Mouse (Mus musculus) CD4-positive, CD25-positive, alpha-beta regulatory T cell, adult 4 months (primary cell): ENCODE data around the gene Coq4. TPM values are rescaled to one million over a fixed set of nuclear protein-coding genes. Genes with fewer than 3 reads are reported as not detected.

ENCODE experiments used
- ATAC-seq: one replicate; pipeline ENCODE4 v1.8.0; 2017
- polyA plus RNA-seq, 2 experiments: library from polyadenylated mRNA; unstranded; fragments of 100-300 nt; shearing (Covaris generic); gene quantifications; one replicate each; pipeline ENCODE4 v1.2.1; 2017

Gene Coq4
- polyA plus RNA-seq, 2 experiments from 2014 or later = 5.0 to 11.6 TPM

DNA sequence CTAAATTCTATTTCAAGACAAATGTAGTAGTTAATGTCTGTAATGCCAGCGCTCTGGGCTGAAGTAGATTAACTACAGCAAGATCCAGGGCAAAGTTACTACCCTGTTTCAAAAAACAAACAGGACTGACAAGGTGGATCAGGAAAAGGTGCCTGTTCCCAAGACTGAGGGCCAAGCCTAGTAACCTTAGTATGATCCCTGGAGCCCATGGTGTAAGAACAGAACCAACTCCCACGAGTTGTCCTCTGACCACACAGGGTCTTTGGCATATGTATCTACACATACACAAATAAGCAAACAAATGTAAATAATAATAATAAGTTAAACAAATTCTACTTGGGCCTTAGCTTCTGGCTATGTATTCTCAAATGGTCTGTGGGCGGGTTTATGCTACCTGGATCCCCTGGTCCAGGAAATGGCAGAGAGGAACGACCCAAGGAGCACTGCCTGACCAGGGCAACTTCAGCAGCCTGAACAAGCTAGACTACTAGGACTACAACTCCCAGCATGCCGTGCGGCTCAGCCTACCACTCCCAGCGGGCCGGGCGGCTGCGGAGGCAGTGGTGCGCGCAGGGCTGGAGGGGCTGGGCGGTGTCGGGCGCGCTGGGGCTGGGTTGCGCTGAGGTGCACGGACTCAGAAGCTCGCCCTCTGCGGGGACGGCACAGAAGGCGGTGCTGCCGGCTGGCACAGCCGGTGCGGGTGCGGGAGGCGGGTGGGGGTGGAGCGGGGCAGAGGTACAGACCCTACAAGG lies 15.0 kb downstream of the Coq4 start, which contains the start of gene Slc27a4:
Slc27a4 (plus strand) TSS at position 560 of the 752 bp plus-strand sequence.
- peak; percentile 100 for ATAC-seq

- ATAC-seq = peak; percentile 5
These were observed 15.5 kb downstream of the Coq4 start for GRCm38 (mm10) chr2:29802827-29803201.

GRCm38 (mm10) chr2:29803400-29803831 lies 16.1 kb downstream of the Coq4 start:
- no peak for ATAC-seq

GRCm38 (mm10) chr2:29815678-29816371 lies 28.5 kb downstream of the Coq4 start:
- ATAC-seq = no peak

GRCm38 (mm10) chr2:29817426-29818232 lies 30.3 kb downstream of the Coq4 start:
- ATAC-seq = peak; percentile 75

- no peak for ATAC-seq
These were observed 32.1 kb downstream of the Coq4 start for GRCm38 (mm10) chr2:29819363-29819762.

- peak; percentile 60 for ATAC-seq
These were observed 32.9 kb downstream of the Coq4 start, which contains the start of gene Urm1 for GRCm38 (mm10) chr2:29820025-29820817. Gene Urm1 (plus strand): TSS chr2:29820075.

- ATAC-seq = no peak
These were observed 39.1 kb downstream of the Coq4 start for GRCm38 (mm10) chr2:29826318-29826925.

DNA sequence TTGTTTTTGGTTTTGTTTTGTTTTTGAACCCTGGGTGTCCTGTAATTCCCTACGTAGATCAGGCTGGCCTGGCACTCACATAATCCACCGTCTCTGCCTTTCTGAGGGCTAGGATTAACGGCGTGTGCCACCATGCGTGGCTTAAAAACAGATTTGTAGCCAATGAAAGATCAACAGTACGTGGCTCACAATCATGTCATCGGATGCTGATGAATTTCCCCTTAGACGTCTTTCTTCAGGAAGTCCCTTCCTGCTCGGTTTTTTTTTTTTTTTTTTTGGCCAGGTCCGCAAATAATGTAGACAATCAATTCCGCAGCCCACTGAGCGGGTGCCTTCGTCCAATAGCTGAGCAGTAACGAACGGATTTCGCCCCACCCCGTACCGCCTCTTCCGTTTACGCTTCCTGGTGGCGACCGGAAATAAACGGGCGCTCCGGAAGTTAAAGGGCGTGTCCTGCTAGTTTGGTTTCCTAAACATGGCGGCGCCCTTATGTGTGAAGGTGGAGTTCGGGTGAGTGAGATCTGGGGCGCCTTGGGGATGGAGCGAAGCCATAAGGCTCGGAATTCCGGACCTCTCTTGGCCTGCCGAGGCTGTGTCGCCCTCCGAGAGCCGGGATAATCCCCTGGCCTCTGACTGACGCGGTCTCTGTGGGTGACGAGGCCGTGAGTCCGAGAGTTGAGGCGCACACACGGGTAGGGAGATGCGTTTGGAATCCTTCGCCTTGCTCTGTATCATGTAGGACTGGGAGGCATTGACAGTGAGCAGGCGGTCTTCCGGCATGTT lies 39.8 kb downstream of the Coq4 start:
- peak; percentile 98 for ATAC-seq

- no peak for ATAC-seq
These were observed 40.4 kb downstream of the Coq4 start for GRCm38 (mm10) chr2:29827709-29828024.

DNA sequence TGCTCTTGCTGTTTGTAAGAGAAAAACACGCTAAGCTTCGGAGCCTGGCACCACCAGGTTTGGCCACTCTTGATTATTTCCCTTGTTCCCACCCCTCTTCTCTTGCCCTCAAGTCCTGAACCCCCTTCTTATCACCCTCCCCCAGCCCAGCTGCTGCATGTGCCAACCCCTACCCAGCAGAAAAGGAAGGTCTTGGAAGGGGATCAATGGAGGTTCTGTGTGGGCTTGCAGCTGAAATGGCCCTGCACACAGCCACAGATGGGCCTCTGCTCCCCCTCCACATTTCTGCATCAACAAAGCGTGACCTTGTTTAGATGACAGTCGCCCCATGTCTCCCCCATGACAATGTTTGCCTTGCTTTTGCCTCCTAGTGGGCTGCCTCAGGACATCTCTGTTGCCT lies 43.8 kb downstream of the Coq4 start:
- no peak for ATAC-seq

GRCm38 (mm10) chr2:29833796-29834195 lies 46.5 kb downstream of the Coq4 start:
- ATAC-seq = no peak

DNA sequence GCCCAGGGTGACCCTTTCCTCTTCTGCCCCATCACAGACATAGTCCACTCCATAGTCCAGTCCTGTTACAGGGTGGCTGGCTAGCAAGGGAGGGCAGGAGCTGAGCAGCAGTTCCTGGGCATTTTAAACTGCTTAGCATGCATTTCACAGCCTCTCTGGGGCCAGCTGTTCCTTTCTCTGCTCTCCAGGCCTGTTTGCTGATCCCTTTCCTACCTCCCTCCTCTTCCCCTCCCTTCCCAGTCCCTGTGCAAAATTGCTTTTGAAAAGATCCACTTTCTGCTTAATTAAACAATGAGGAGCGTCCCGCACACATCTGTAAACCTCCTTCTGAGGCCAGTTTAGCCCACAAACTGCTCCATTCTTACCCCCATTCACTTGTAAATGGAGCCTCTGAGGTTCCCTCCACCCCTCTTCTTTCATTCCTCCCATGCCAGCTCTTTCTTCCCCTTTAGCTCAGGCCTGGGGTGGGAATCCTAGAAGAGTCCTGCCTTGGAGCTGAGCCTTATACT lies 48.2 kb downstream of the Coq4 start:
- ATAC-seq = no peak

DNA sequence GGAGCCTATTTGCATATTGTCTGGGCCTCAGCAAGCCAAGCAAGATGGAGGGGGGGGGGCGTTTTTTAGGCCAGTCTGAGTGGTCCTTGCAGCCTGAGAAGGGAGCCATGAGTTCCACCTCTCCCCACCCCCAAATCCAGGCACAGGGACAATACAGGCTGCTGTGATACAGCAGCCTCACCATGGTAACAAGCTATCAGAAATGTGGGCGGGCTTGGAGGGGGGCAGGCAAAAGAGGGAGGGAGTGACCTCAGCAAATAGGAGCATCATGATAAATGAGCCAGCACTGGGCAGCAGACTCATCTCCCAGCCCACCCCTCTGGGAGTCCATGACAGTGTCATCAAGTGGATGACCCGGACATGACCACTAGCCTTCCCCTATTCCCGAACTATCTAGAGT lies 52.2 kb downstream of the Coq4 start:
- no peak for ATAC-seq

- ATAC-seq = no peak
These were observed 56.2 kb downstream of the Coq4 start for GRCm38 (mm10) chr2:29843231-29844105.

- no peak for ATAC-seq
These were observed 56.8 kb downstream of the Coq4 start for GRCm38 (mm10) chr2:29844115-29844514.

DNA sequence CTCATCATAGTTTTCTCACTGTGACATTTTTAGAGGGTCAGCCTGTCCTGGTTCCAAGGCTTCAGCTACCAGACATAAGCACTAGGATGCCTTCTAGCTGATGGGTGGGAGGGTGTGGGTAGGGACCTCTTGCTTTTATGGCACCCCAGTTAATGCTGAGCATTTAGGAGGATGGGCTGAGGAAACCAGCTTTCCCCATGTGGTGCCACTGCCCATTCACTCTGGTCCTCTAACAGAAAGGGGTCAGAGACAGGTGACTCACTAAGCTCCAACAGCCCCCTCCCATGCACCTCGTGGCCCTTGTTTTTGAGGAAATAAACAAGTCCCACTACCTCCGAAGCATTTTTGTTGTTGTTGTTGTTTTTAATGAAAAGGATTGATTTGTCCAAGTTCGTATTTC lies 57.4 kb downstream of the Coq4 start:
- ATAC-seq = no peak

DNA sequence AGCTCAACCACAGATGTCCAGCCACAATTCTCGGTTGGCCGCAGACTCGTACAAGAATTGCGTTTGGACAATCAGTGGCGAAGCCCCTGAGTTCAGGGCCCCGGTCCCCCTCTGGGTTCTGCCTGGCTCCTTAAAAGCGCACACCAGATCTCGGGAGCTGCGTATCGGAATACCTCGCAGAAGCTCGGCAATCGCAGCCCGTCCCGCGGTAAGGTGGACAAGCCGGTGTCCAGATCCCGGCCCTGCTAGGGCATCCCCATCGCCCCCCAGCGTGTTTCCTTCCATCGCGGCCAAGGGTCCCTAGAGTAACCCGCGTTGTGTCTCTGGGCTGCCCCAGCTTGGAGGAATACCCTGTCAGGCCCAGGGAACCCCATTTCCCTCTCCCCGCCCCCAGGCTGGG lies 58.3 kb downstream of the Coq4 start:
- no peak for ATAC-seq

DNA sequence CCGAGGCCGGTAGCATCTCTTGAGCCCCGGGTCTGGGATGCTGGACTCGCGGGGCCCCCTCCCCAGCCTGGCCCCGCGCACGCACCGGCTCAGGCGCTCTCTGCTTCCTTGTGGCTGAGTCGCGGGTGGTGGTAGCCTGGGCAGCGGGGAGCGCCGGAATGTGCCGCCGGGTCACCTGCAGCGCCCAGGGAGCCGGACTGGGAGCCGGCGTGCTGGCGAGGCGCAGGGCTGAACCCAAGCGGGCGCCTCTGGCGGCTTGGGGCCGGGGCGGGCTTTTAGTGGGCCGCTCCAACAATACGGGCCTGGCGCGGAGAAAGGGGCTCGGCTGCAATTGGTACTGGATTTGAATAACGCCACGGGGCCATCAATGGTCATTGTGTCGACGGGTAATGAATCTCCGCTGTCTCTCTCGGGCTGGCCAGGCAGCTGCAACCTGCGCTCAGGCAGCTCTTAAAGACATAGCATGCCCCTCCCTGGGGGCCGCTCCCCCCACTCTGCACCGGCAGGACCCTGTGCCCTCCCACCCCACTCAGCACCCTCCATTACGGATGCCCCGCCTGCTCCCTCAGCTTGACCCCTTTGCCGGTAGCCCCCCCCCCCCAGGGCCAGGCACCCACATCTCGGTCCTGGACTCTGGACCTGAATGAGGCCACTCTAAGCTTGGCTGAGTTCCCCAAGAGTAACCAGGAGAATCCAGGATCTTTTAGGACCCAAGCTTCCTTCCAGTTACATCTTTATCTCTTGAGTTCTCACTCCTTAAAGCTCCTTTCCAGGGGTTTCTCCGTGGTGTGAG lies 59.0 kb downstream of the Coq4 start:
- ATAC-seq = no peak
